Mouse (Mus musculus) retina, adult 2 months (tissue): Measurements from ENCODE around the gene Aire.

Experiments
- DNase-seq: peaks from one replicate; pipeline ENCODE4 v3.0.0-alpha.2; 2012; ENCODE audit warnings: low read depth, low spot score

The Aire gene

GRCm38 (mm10) chr10:78009184-78009944, 34.0 kb downstream of the Aire start:
- DNase-seq, result peak; percentile 84

DNA sequence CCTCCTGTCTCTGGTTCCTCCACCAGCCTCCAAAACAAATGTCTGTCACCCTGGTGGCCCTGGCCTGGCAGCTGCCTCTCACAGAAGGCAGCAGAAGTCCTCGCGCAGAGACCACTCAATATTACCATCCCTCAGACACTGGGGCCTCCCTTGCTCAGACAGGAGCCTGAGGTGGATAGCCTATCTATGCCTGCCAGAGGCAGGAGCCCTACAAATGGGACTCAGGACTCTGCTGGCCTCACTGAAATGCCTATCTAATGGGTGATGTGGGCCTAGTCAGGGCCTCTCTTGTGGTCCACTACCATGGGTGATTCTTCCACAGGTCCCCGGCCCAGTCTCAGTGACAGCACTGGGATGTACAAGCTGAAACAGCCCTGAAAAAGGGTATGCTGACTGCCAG, 35.2 kb downstream of the Aire start:
- no peak for DNase-seq

GRCm38 (mm10) chr10:78007203-78007602, 36.2 kb downstream of the Aire start:
- no peak for DNase-seq

GRCm38 (mm10) chr10:78005791-78006438, 37.5 kb downstream of the Aire start:
- DNase-seq, result no peak

GRCm38 (mm10) chr10:78004479-78005100, 38.8 kb downstream of the Aire start:
- no peak for DNase-seq

- no peak for DNase-seq
These were observed 41.1 kb downstream of the Aire start for GRCm38 (mm10) chr10:78002316-78002715.

- DNase-seq, result no peak
These were observed 41.6 kb downstream of the Aire start for GRCm38 (mm10) chr10:78001796-78002195.

- DNase-seq, result no peak
These were observed 43.2 kb downstream of the Aire start for GRCm38 (mm10) chr10:78000200-78000599.

- DNase-seq, result no peak
These were observed 47.8 kb downstream of the Aire start for GRCm38 (mm10) chr10:77995639-77996038.

GRCm38 (mm10) chr10:77985775-77986174, 57.6 kb downstream of the Aire start:
- no peak for DNase-seq

GRCm38 (mm10) chr10:77984660-77985059, 58.8 kb downstream of the Aire start:
- peak; percentile 73 for DNase-seq
